Mouse (Mus musculus): ENCODE measurements around the gene Ciapin1. TPM values are rescaled to one million over a fixed set of nuclear protein-coding genes. Genes with fewer than 3 reads are reported as not detected.
A peak's percentile ranks its signal among the peaks of the same experiment; 100 is the strongest.
"Not testable (repeated sequence)": the region's sequence is repeated elsewhere in the genome, so short reads cannot be mapped to it uniquely, and the experiment has no call there.

Ciapin1 gene
- polyA plus RNA-seq, 1 experiment from 2014 or later = 194 TPM

DNA sequence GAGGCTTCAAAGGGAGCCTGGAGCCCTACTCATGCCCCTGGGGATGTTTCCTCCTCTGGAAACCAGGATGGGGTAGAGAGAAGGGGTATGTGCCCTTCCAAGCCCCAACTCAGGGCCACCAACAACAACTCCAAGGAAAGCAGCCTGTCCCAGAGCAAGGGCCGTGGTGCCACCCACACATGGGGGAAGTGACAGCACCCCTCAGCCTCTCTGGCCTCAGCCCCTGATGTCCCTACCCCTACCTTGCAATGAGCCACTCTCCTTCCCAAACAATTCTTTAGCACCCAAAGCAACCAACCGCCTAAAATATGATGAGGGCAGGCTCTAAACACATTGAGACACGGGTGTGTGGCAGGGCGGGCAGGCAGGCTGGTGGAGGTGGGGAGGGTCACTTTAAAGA is 31.8 kb upstream of the Ciapin1 start:
- peaks cover 59% of the 10 kb centered on the region for H3K4me1 ChIP-seq (replicated peaks)
- H3K9me3 ChIP-seq = no peaks in the 10 kb centered on the region
- H3K4me3 ChIP-seq = peak overlapping the region; percentile 53
- H3K27ac ChIP-seq = peak overlapping the region; percentile 79
- H3K27me3 ChIP-seq (ENCODE audit: insufficient read depth, poor library complexity, severe bottlenecking) = peaks cover 55% of the 10 kb centered on the region
- WGBS = 15% methylated on average over 4 of the region's 4 CpGs
- DNase-seq (ENCODE audit: low spot score) = no peak
- H3K36me3 ChIP-seq = peaks cover 34% of the 10 kb centered on the region

DNA sequence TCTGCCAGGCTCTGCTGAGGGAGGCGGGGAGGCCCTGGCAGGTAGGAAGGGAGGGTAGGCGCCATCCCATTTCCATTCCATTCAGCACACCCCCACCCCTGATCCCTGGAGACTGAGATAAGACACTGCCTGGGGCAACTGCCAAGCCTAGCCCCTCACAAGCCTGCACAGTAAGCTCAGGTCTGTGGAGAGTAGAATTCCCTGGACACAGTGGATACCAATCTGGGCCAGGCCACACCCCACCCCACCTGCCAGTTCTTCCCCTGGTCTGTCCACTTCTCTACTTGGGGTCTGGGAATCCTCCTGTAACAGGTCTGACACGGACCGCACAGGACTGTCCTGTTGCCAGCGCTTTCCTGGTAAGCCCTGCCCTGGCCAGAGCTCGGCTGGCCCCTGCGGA is 31.0 kb upstream of the Ciapin1 start:
- peaks cover 42% of the 10 kb centered on the region for H3K36me3 ChIP-seq
- 54% methylated on average over 7 of the region's 7 CpGs for WGBS
- no peaks in the 10 kb centered on the region for H3K9me3 ChIP-seq
- peak overlapping the region; percentile 53; the same call in 1 of the 2 replicates for H3K4me3 ChIP-seq
- H3K27ac ChIP-seq = 0 out of 2 replicates have a peak overlapping the region, but pooled peaks have one; percentile 79
- no peak for DNase-seq (ENCODE audit: low spot score)
- H3K27me3 ChIP-seq (ENCODE audit: insufficient read depth, poor library complexity, severe bottlenecking) = peaks cover 46% of the 10 kb centered on the region
- H3K4me1 ChIP-seq (replicated peaks) = peaks cover 52% of the 10 kb centered on the region

DNA sequence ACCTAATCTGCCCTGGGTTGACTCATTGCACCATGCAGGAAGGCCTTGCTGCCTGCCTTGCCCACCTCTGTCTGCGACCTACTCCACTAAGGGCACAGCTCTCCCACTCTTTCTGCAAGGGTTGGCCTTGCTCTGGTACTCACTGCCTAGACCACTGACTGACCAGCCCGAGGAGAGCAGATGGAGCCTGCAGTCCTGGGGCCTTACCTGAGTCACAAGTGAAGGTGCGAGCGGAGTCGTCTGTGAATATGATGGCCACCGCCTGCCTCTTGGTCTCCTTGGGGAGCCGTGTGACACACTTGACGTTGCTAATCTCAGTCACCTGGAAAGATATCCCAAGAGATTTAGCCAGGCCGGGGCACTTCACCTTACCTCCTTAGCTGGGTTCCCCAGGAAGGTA is 28.8 kb upstream of the Ciapin1 start:
- 0 out of 2 replicates have a peak overlapping the region, but pooled peaks have one; percentile 3 for H3K27ac ChIP-seq
- no peaks in the 10 kb centered on the region for H3K9me3 ChIP-seq
- 93% methylated on average over 9 of the region's 9 CpGs for WGBS
- no peak overlapping the region for H3K4me3 ChIP-seq
- H3K4me1 ChIP-seq (replicated peaks) = peaks cover 40% of the 10 kb centered on the region
- peaks cover 30% of the 10 kb centered on the region for H3K27me3 ChIP-seq (ENCODE audit: insufficient read depth, poor library complexity, severe bottlenecking)
- peaks cover 65% of the 10 kb centered on the region for H3K36me3 ChIP-seq
- DNase-seq (ENCODE audit: low spot score) = no peak

DNA sequence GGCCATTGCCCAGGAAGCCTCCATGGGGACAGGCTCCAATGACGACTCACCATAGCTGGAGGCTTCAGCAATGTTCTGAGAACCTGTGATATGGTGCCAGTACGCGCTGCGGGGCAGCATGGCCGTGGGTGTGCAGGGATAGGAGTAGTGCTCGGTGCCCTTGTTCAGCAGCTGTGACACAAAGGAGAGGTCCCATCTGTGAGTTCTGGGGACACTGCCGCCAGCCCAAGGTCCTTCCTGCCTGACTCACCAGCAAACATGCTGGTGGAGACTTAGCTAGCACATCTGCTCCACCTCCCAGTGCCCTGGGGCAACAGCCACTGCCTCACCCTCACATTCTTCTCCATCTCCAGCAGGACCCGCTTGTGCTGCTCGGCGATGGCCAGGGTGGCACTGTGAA is 27.1 kb upstream of the Ciapin1 start:
- 81% methylated on average over 10 of the region's 10 CpGs for WGBS
- H3K36me3 ChIP-seq = peaks cover 79% of the 10 kb centered on the region
- H3K4me1 ChIP-seq (replicated peaks) = peaks cover 24% of the 10 kb centered on the region
- no peaks in the 10 kb centered on the region for H3K9me3 ChIP-seq
- no peak overlapping the region for H3K4me3 ChIP-seq
- no peak overlapping the region for H3K27ac ChIP-seq
- peaks cover 16% of the 10 kb centered on the region for H3K27me3 ChIP-seq (ENCODE audit: insufficient read depth, poor library complexity, severe bottlenecking)
- DNase-seq (ENCODE audit: low spot score) = no peak

DNA sequence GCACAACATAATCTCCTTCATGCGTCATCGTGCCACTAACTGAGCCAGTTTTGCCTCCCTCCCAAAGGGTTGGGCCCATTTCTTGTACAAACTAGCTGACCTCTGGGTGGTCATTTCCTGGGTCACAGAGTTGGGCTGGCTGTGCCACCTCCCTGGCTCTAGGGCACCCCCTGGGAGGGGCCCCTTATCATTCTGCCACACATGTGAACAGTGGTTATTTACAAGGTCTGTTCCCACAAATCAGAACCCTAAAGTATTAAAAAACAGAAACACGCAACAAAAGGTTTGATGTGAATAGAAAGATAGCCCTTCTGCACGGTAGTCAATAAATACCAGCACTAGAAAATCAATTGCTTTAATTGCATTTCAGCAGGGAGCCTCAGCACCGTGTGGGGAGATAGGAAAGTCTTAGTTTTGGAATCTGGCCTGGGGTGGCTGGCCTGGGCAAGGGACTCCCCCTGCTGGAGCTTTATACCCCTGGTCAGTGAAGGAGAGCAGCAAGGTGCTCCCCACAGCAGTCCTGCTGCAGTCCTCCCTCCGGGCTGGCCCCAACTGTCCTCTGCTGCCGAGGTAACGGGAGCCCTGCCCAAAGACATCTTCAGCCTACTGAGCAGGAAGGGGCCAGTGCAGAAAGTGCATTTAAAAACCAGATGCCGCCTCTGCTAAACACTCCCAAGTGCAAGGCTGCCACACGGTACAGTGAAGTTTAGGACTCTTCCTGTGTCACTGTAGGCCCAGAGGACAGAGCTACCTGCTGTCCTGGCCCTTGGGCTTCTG is 25.9 kb upstream of the Ciapin1 start:
- Histone ChIP-seq H3K27ac (no peak overlapping the region), H3K27me3 (ENCODE audit: insufficient read depth, poor library complexity, severe bottlenecking) (peaks cover 3% of the 10 kb centered on the region), H3K4me3 (no peak overlapping the region), H3K4me1 (replicated peaks) (peaks cover 17% of the 10 kb centered on the region), H3K9me3 (no peaks in the 10 kb centered on the region), H3K36me3 (peaks cover 88% of the 10 kb centered on the region)
- 81% methylated on average over 10 of the region's 10 CpGs for WGBS
- DNase-seq (ENCODE audit: low spot score) = no peak

DNA sequence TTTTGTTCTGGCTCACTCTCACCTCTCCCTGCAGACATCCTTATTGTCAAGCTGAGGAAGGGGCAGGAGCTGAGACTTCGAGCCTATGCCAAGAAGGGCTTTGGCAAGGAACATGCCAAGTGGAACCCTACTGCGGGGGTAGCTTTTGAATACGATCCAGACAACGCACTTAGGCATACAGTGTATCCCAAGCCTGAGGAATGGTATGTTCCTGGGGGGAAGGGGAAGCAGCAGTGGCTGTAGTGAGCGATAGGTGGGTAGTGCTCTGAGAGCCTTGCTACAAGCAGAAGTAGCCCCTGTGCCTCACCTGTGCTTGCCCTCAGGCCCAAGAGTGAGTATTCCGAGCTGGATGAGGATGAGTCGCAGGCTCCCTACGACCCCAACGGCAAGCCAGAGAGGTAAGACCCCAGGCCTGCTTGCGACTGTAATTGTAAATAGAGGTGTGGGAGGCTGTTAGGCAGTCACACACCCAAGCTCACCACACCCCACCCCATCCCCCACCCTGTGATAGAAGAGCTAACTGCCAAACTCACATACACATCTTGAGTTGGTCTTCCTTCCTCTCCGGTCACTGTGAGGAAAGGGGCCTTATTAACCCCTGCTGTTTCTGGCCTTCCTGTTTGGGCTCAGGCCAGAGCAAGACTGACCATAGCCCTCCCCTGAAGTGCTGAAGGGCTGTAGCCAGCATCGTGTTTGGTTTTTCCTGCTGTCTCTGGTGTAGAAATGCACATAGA is 24.5 kb upstream of the Ciapin1 start:
- 94% methylated on average over 12 of the region's 12 CpGs for WGBS

DNA sequence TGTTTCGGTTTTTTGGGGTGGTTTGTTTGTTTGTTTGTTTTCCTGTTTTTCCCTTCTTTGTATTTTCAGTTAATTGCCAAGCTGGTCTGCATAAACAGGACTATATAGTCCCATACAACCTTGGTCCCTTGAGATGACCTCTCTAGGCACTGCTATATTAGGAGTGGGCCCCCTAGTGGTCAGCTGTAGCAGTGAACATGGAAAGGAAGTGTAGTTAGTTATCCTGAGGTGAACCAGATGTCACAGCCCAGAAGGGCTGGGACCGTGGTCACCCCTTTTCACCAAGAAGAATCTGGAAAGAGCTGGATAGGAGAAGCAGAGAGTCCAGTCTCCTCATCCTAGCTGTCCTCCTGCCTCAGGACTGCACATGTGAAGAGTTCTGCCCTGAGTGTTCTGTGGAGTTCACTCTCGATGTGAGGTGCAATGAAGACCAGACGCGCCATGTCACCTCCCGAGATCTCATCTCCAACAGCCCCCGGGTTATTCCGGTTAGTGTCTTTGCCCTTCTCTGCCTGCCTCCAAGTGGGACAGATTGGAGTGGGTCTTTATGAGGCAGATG is 23.3 kb upstream of the Ciapin1 start:
- peaks cover 68% of the 10 kb centered on the region for H3K36me3 ChIP-seq
- no peaks in the 10 kb centered on the region for H3K27me3 ChIP-seq (ENCODE audit: insufficient read depth, poor library complexity, severe bottlenecking)
- H3K4me3 ChIP-seq = no peak overlapping the region
- H3K27ac ChIP-seq = no peak overlapping the region
- H3K4me1 ChIP-seq (replicated peaks) = peaks cover 17% of the 10 kb centered on the region
- peak; percentile 65 for DNase-seq (ENCODE audit: low spot score)
- WGBS = 80% methylated on average over 8 of the region's 8 CpGs
- no peaks in the 10 kb centered on the region for H3K9me3 ChIP-seq

More for the DNA sequence above, 24.5 kb upstream of the Ciapin1 start:
- Histone ChIP-seq H3K4me1 (replicated peaks) (peaks cover 17% of the 10 kb centered on the region), H3K27ac (no peak overlapping the region), H3K9me3 (no peaks in the 10 kb centered on the region), H3K36me3 (peaks cover 80% of the 10 kb centered on the region), H3K27me3 (ENCODE audit: insufficient read depth, poor library complexity, severe bottlenecking) (no peaks in the 10 kb centered on the region), H3K4me3 (no peak overlapping the region)
- no peak for DNase-seq (ENCODE audit: low spot score)

DNA sequence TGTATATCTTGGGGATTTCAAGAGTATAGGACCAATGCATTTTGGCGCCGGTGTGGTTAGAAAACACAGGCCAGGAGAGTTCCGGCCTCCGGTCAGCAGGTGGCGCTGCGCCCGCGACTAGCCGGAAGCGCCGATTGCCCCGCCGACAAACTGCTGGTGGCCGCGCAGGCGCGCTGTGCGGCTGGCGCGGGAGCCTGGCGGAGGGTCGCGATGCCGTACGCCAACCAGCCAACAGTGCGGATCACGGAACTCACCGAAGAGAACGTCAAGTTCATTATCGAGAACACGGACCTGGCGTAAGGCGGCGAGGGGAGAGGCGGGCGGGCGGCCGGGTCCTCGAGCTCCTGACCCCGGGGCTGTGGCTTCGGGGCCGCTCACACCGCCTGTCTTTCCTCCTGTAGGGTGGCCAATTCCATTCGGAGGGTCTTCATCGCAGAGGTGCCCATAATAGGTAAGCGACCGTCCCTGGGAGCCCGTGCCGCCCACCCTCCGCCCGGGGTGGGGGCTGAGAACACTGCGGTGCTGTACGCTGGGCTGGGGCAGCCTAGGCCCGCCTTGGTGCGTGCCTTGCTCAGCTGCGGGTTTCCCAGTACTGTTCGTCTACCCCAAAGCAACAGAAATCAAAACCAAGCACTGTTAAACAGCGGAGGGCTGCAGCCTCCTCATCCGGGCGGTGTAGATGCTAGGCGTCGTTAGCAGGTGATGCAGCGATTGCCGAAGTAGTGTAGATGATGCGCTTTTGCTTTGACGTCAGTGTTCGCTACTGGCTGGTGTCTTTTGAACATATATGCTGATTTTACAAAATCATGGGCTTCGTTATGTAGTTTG is 19.4 kb upstream of the Ciapin1 start, which contains the start of gene Polr2c:
Gene Polr2c (plus strand): TSS at position 105 of the 828 bp plus-strand sequence.
- WGBS = 1% methylated on average over 68 of the region's 68 CpGs
- no peaks in the 10 kb centered on the region for H3K27me3 ChIP-seq (ENCODE audit: insufficient read depth, poor library complexity, severe bottlenecking)
- no peaks in the 10 kb centered on the region for H3K9me3 ChIP-seq
- H3K27ac ChIP-seq = peak within 1 kb of the TSS; percentile 89
- H3K4me1 ChIP-seq (replicated peaks) = peaks cover 17% of the 10 kb centered on the region
- DNase-seq (ENCODE audit: low spot score) = peak; percentile 92
- H3K4me3 ChIP-seq = peak within 1 kb of the TSS; percentile 99
- peaks cover 51% of the 10 kb centered on the region for H3K36me3 ChIP-seq

DNA sequence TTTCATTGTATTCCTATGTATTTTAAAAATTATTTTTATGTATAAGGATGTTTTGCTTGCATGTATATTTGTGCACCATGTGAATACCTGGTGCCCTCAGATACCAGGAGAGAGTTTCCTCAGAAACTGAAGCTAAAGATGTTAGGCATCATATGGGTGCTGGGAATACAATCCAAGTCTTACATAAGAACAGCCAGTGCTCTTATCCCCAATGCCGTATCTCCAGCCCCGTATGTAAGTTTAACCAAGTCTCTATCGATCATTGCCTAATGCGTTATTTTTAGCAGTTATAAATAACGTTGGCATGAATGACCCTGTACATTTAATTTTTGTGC is 18.8 kb upstream of the Ciapin1 start:
- no peak for DNase-seq (ENCODE audit: low spot score)
- no peaks in the 10 kb centered on the region for H3K27me3 ChIP-seq (ENCODE audit: insufficient read depth, poor library complexity, severe bottlenecking)
- H3K27ac ChIP-seq = no peak overlapping the region
- WGBS = 32% methylated on average over 5 of the region's 5 CpGs
- H3K36me3 ChIP-seq = peaks cover 50% of the 10 kb centered on the region
- no peaks in the 10 kb centered on the region for H3K9me3 ChIP-seq
- H3K4me1 ChIP-seq (replicated peaks) = peaks cover 17% of the 10 kb centered on the region
- peak overlapping the region; percentile 99 for H3K4me3 ChIP-seq

DNA sequence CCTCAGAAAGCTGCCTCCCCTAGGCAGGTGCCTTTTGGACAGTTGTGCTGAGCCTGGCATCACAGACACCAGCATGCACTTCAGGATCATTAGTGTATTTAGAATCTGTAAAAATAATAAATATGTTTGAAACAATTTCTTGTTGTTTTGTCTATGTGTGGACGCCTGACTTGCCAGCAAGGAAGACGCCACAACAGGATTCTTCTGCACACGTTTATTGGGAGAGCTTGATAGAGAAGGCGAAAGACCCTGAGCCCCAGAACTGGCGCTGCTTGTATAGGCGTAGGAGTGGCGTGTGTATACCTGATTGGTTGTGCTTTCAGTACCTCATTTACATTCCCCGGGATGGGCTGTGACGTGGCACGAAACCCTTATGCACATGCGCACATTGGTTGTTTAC is 16.6 kb upstream of the Ciapin1 start:
- WGBS = 89% methylated on average over 11 of the region's 11 CpGs
- H3K4me3 ChIP-seq; H3K27ac ChIP-seq; DNase-seq (ENCODE audit: low spot score); H3K27me3 ChIP-seq (ENCODE audit: insufficient read depth, poor library complexity, severe bottlenecking); H3K9me3 ChIP-seq: not testable (repeated sequence)
- Histone ChIP-seq H3K4me1 (replicated peaks) (peaks cover 17% of the 10 kb centered on the region), H3K36me3 (peaks cover 52% of the 10 kb centered on the region)

DNA sequence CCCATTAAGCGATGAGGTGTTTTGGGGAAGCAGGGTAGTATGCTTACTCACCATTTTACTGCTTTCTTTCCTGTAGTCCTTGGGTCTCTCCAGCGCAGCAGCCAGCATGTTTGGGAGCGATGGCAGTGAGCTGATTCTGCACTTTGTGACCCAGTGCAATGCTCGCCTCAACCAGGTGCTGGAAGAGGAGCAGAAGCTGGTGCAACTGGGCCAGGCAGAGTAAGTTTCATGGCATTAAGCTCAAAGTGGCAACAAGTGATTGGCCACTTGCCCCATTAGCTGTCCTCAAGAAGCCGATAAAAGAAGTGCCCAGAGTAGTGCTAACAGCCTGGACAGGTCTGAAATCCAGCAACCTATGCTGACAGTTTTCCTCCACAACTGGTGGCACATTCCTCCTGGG is 11.9 kb upstream of the Ciapin1 start:
- Histone ChIP-seq H3K27me3 (ENCODE audit: insufficient read depth, poor library complexity, severe bottlenecking) (no peaks in the 10 kb centered on the region), H3K36me3 (peaks cover 81% of the 10 kb centered on the region), H3K9me3 (no peaks in the 10 kb centered on the region), H3K4me3 (no peak overlapping the region), H3K27ac (no peak overlapping the region), H3K4me1 (replicated peaks) (no peaks in the 10 kb centered on the region)
- WGBS = 92% methylated on average over 5 of the region's 5 CpGs
- no peak for DNase-seq (ENCODE audit: low spot score)

DNA sequence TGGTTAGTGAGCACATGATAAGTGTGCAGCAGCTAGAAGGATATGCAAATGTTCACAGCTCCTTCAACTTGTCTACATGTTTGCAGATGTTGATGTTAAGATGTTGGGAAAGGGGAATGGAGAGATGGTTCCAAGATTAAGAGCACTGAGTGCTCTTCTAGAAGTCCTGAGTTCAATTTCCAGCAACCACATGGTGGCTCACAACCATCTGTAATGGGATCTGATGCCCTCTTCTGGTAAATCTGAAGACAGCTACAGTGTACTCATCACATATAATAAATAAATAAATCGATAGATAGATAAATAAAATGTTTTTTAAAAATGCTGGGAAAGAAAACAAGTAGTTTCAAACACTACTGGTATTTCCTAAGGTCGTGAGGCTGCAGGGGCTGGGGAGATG is 3.0 kb upstream of the Ciapin1 start:
- 58% methylated on average over 2 of the region's 2 CpGs for WGBS
- no peak for DNase-seq (ENCODE audit: low spot score)
- H3K4me3 ChIP-seq = no peak overlapping the region
- no peak overlapping the region for H3K27ac ChIP-seq
- H3K4me1 ChIP-seq (replicated peaks) = peaks cover 25% of the 10 kb centered on the region
- peaks cover 21% of the 10 kb centered on the region for H3K36me3 ChIP-seq
- no peaks in the 10 kb centered on the region for H3K9me3 ChIP-seq
- H3K27me3 ChIP-seq (ENCODE audit: insufficient read depth, poor library complexity, severe bottlenecking) = no peaks in the 10 kb centered on the region
